Mouse (Mus musculus): ENCODE measurements around the gene Lta. TPM values are rescaled to one million over a fixed set of nuclear protein-coding genes. Genes with fewer than 3 reads are reported as not detected.
"Not testable (repeated sequence)": the region's sequence is repeated elsewhere in the genome, so short reads cannot be mapped to it uniquely, and the experiment has no call there.

The Lta gene
- polyA plus RNA-seq, 1 experiment from 2014 or later, result not detected

- H3K4me1 ChIP-seq (ENCODE audit: control insufficient read depth, low read depth, low read length), result peaks cover 47% of the 10 kb centered on the region
- no peaks in the 10 kb centered on the region for H3K27me3 ChIP-seq (ENCODE audit: control insufficient read depth, insufficient read depth, low read depth, low read length)
- H3K36me3 ChIP-seq (ENCODE audit: control insufficient read depth, insufficient read depth), result peaks cover 25% of the 10 kb centered on the region
- ATAC-seq (ENCODE audit: low read depth), result no peak
- peak overlapping the region; percentile 94 for H3K9ac ChIP-seq (ENCODE audit: low read depth, low read length)
- peak overlapping the region; percentile 90 for H3K27ac ChIP-seq (ENCODE audit: low read length)
- no peaks in the 10 kb centered on the region for H3K9me3 ChIP-seq (replicated peaks; ENCODE audit: control insufficient read depth, low read length)
- WGBS (ENCODE audit: insufficient replicate concordance), result 34% methylated on average over 12 of the region's 12 CpGs
- peak overlapping the region; percentile 94 for H3K4me3 ChIP-seq (ENCODE audit: low read depth, low read length)
- peak overlapping the region; percentile 89 for H3K4me2 ChIP-seq (ENCODE audit: low read depth, low read length)
These were observed 35.5 kb upstream of the Lta start for GRCm38 (mm10) chr17:35240384-35241304.

GRCm38 (mm10) chr17:35239700-35240099 is 34.5 kb upstream of the Lta start:
- 59% methylated on average over 5 of the region's 5 CpGs for WGBS (ENCODE audit: insufficient replicate concordance)
- Histone ChIP-seq H3K36me3 (ENCODE audit: control insufficient read depth, insufficient read depth) (peaks cover 15% of the 10 kb centered on the region), H3K4me3 (ENCODE audit: low read depth, low read length) (no peak overlapping the region), H3K27ac (ENCODE audit: low read length) (no peak overlapping the region), H3K9ac (ENCODE audit: low read depth, low read length) (no peak overlapping the region), H3K9me3 (replicated peaks; ENCODE audit: control insufficient read depth, low read length) (no peaks in the 10 kb centered on the region), H3K4me1 (ENCODE audit: control insufficient read depth, low read depth, low read length) (peaks cover 40% of the 10 kb centered on the region), H3K4me2 (ENCODE audit: low read depth, low read length) (no peak overlapping the region), H3K27me3 (ENCODE audit: control insufficient read depth, insufficient read depth, low read depth, low read length) (no peaks in the 10 kb centered on the region)
- ATAC-seq (ENCODE audit: low read depth), result no peak

DNA sequence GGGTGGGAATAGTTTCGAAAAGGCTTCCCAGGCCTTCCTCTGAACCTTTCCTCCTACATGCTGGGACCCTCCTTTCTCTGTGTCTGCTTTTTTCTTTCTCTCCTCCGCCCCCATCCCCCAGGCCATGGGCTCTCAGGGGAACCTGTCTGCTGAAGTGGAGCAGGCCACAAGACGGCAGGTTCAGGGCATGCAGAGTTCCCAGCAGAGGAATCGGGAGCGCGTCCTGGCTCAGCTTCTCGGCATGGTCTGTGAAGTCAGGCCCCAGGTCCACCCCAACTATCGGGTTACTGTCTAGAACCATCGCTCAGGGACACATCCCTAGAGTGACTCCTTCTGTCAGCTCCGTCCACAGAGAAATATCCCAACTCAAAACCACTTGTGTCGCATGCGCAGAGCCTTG is 32.4 kb upstream of the Lta start:
- H3K9ac ChIP-seq (ENCODE audit: low read depth, low read length), result no peak overlapping the region
- 80% methylated on average over 12 of the region's 12 CpGs for WGBS (ENCODE audit: insufficient replicate concordance)
- H3K4me2 ChIP-seq (ENCODE audit: low read depth, low read length), result no peak overlapping the region
- no peaks in the 10 kb centered on the region; the same call in 1 of the 2 replicates for H3K36me3 ChIP-seq (ENCODE audit: control insufficient read depth, insufficient read depth)
- no peaks in the 10 kb centered on the region for H3K9me3 ChIP-seq (replicated peaks; ENCODE audit: control insufficient read depth, low read length)
- H3K27ac ChIP-seq (ENCODE audit: low read length), result no peak overlapping the region
- ATAC-seq (ENCODE audit: low read depth), result no peak
- H3K4me1 ChIP-seq (ENCODE audit: control insufficient read depth, low read depth, low read length), result peaks cover 33% of the 10 kb centered on the region
- no peaks in the 10 kb centered on the region for H3K27me3 ChIP-seq (ENCODE audit: control insufficient read depth, insufficient read depth, low read depth, low read length)
- no peak overlapping the region for H3K4me3 ChIP-seq (ENCODE audit: low read depth, low read length)

GRCm38 (mm10) chr17:35236996-35237395 is 31.8 kb upstream of the Lta start:
- no peak for ATAC-seq (ENCODE audit: low read depth)
- Histone ChIP-seq H3K9me3 (replicated peaks; ENCODE audit: control insufficient read depth, low read length) (no peaks in the 10 kb centered on the region), H3K4me2 (ENCODE audit: low read depth, low read length) (no peak overlapping the region), H3K9ac (ENCODE audit: low read depth, low read length) (no peak overlapping the region), H3K27ac (ENCODE audit: low read length) (no peak overlapping the region), H3K4me3 (ENCODE audit: low read depth, low read length) (no peak overlapping the region), H3K27me3 (ENCODE audit: control insufficient read depth, insufficient read depth, low read depth, low read length) (no peaks in the 10 kb centered on the region), H3K36me3 (ENCODE audit: control insufficient read depth, insufficient read depth) (no peaks in the 10 kb centered on the region; the same call in 1 of the 2 replicates), H3K4me1 (ENCODE audit: control insufficient read depth, low read depth, low read length) (peaks cover 37% of the 10 kb centered on the region)
- WGBS (ENCODE audit: insufficient replicate concordance), result 73% methylated on average over 9 of the region's 9 CpGs

- WGBS (ENCODE audit: insufficient replicate concordance), result 1% methylated on average over 18 of the region's 18 CpGs
These were observed 31.2 kb upstream of the Lta start for GRCm38 (mm10) chr17:35236390-35236746.

GRCm38 (mm10) chr17:35235614-35236389 is 30.7 kb upstream of the Lta start, which contains the start of gene Nfkbil1:
Gene Nfkbil1, minus strand, starts transcription at chr17:35235792.
- Histone ChIP-seq H3K27ac (ENCODE audit: low read length) (peak within 1 kb of the TSS; percentile 96), H3K4me1 (ENCODE audit: control insufficient read depth, low read depth, low read length) (peaks cover 36% of the 10 kb centered on the region), H3K4me2 (ENCODE audit: low read depth, low read length) (peak within 1 kb of the TSS; percentile 90), H3K27me3 (ENCODE audit: control insufficient read depth, insufficient read depth, low read depth, low read length) (no peaks in the 10 kb centered on the region), H3K9me3 (replicated peaks; ENCODE audit: control insufficient read depth, low read length) (no peaks in the 10 kb centered on the region), H3K9ac (ENCODE audit: low read depth, low read length) (peak within 1 kb of the TSS; percentile 84), H3K4me3 (ENCODE audit: low read depth, low read length) (peak within 1 kb of the TSS; percentile 75), H3K36me3 (ENCODE audit: control insufficient read depth, insufficient read depth) (peaks cover under 1% of the 10 kb centered on the region; the same call in 1 of the 2 replicates)
- under 1% methylated on average over 35 of the region's 35 CpGs for WGBS (ENCODE audit: insufficient replicate concordance)
- peak; percentile 79 for ATAC-seq (ENCODE audit: low read depth)

More at GRCm38 (mm10) chr17:35236390-35236746, 31.2 kb upstream of the Lta start:
- no peaks in the 10 kb centered on the region for H3K27me3 ChIP-seq (ENCODE audit: control insufficient read depth, insufficient read depth, low read depth, low read length)
- H3K9ac ChIP-seq (ENCODE audit: low read depth, low read length), result peak overlapping the region; percentile 84
- no peaks in the 10 kb centered on the region for H3K9me3 ChIP-seq (replicated peaks; ENCODE audit: control insufficient read depth, low read length)
- no peaks in the 10 kb centered on the region; the same call in 1 of the 2 replicates for H3K36me3 ChIP-seq (ENCODE audit: control insufficient read depth, insufficient read depth)
- peak overlapping the region; percentile 75 for H3K4me3 ChIP-seq (ENCODE audit: low read depth, low read length)
- ATAC-seq (ENCODE audit: low read depth), result peak; percentile 69
- peaks cover 39% of the 10 kb centered on the region for H3K4me1 ChIP-seq (ENCODE audit: control insufficient read depth, low read depth, low read length)
- peak overlapping the region; percentile 96 for H3K27ac ChIP-seq (ENCODE audit: low read length)
- H3K4me2 ChIP-seq (ENCODE audit: low read depth, low read length), result peak overlapping the region; percentile 90

DNA sequence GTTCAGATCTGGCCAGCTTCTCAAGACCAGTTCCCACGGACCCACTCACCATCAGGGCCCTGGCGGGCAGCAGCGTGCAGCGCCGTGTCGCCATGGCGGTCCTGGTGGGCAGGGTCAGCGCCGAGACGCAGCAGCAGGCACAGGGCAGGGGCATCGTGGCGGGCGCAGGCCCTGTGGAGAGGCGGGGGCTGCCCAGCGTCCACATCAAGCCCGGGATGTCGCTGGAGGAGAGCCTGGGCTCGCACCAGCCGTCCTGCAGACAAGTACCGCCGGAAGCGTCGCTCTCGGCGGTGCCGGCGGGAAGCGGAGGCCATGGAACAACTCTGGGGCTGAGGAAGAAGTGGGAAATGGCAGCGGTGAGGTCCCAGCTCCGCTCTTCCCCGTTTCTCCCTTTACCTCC is 29.8 kb upstream of the Lta start:
- H3K27ac ChIP-seq (ENCODE audit: low read length), result peak overlapping the region; percentile 96
- no peaks in the 10 kb centered on the region for H3K27me3 ChIP-seq (ENCODE audit: control insufficient read depth, insufficient read depth, low read depth, low read length)
- WGBS (ENCODE audit: insufficient replicate concordance), result 3% methylated on average over 29 of the region's 31 CpGs
- ATAC-seq (ENCODE audit: low read depth), result 0 out of 2 replicates have a peak, but pooled peaks have one; percentile 7
- H3K4me1 ChIP-seq (ENCODE audit: control insufficient read depth, low read depth, low read length), result peaks cover 27% of the 10 kb centered on the region
- peak overlapping the region; percentile 75 for H3K4me3 ChIP-seq (ENCODE audit: low read depth, low read length)
- peak overlapping the region; percentile 84 for H3K9ac ChIP-seq (ENCODE audit: low read depth, low read length)
- peak overlapping the region; percentile 90 for H3K4me2 ChIP-seq (ENCODE audit: low read depth, low read length)
- H3K9me3 ChIP-seq (replicated peaks; ENCODE audit: control insufficient read depth, low read length), result no peaks in the 10 kb centered on the region
- H3K36me3 ChIP-seq (ENCODE audit: control insufficient read depth, insufficient read depth), result peaks cover 4% of the 10 kb centered on the region; the same call in 1 of the 2 replicates

- not testable (repeated sequence) for ATAC-seq (ENCODE audit: low read depth); H3K9ac ChIP-seq (ENCODE audit: low read depth, low read length); H3K36me3 ChIP-seq (ENCODE audit: control insufficient read depth, insufficient read depth); H3K9me3 ChIP-seq (replicated peaks; ENCODE audit: control insufficient read depth, low read length); H3K27me3 ChIP-seq (ENCODE audit: control insufficient read depth, insufficient read depth, low read depth, low read length); H3K27ac ChIP-seq (ENCODE audit: low read length)
- Histone ChIP-seq H3K4me1 (ENCODE audit: control insufficient read depth, low read depth, low read length) (peaks cover 27% of the 10 kb centered on the region), H3K4me2 (ENCODE audit: low read depth, low read length) (peak overlapping the region; percentile 90), H3K4me3 (ENCODE audit: low read depth, low read length) (peak overlapping the region; percentile 75)
- WGBS (ENCODE audit: insufficient replicate concordance), result 64% methylated on average over 7 of the region's 7 CpGs
These were observed 28.9 kb upstream of the Lta start for GRCm38 (mm10) chr17:35234090-35234489.
